Mouse (Mus musculus): ENCODE measurements at regions not wholly inside any gene's neighbourhood (a gene's known extent, or its start where the extent isn't known, plus 50 kb on each side); places are given as distances from the start of the nearest gene placed in this dataset.

DNA sequence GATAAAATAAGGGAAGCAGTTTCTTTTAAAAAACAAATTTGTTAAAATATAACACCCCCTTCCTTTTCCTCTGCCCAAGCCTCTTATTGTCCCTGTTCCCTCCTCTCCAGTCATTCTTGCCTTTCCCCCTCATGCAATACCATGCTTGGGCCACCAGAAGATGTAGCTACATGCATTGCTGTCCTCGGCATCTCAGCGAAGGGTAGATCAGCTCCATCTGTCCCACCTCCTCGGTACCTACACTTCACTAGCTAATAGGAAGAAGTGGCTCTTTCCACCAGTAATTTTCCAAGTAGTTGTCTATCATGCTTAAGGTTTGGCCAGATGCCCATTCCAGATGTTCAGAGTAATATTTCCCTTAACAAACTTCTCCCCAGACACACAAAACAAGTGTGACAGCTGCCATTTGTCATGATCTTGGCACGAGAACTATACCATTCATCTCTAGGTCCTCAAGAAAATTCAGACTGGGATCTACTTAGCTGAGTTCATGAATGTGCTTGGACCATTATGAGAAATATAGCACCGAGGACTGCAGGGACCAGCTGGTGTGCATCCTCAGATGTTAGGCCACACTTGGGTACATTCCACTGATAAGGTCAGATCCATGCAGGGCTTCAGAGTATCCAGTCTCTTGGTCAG lies 198.7 kb upstream of the Tnp1 start:
- no peak for DNase-seq (ENCODE audit: low spot score)

DNA sequence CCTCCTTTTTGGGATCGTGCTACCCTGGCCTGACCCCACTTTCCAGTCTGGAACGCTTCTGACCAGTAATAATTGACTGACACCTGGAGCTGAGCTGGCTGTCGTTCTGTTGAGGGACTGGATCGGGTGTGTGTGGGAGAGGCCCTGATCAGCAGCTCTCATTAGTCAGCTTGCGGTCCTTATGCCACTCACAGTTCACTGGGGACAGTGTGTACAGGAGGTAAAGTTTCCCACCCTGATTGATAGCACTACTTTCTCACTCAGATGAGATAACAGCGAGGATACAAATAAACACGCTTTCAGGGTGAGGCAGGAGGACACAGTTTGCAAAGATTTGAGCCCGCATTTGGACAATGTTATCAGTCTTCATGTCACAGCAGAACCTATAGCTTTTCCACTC lies 191.7 kb upstream of the Tnp1 start:
- no peak for DNase-seq (ENCODE audit: low spot score)

DNA sequence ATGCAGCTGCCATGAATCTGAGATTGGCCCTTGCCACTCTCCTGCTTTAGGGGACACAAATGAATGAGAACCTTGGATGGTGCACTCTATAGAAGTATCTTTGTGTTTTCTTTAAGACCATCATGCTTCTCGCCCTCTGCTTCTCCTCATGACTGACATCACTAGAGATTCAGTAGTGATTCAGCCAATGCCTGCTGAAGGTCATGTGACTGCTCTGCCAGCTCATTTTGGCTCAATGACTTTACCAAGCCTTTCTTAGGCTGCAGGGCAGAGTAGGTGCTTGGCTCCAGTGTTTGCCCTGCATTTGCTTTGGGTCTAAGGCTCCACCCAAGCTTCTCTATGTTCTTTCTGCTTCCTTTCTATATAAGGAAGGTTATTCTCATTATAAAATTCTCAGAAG lies 190.1 kb upstream of the Tnp1 start:
- DNase-seq (ENCODE audit: low spot score): no peak

DNA sequence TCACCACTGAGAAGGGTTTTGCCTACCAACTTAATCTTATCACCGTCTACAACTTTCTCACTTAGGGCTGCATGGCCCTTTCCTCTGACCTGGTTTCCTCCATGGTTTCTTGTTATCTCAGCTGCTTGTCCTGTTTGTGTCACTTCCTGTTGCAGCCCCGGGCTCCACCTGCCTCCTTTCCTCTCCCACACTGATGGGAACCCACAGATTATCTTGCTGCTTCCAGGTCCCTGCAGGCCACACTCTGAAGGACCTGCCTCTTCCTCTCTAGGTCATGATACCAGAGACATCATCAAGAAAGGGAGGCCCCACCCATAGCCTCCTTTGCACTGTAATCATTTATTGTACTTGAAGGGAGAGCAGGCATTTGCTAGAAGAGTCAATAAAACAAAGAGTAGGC lies 184.4 kb upstream of the Tnp1 start:
- no peak for DNase-seq (ENCODE audit: low spot score)

DNA sequence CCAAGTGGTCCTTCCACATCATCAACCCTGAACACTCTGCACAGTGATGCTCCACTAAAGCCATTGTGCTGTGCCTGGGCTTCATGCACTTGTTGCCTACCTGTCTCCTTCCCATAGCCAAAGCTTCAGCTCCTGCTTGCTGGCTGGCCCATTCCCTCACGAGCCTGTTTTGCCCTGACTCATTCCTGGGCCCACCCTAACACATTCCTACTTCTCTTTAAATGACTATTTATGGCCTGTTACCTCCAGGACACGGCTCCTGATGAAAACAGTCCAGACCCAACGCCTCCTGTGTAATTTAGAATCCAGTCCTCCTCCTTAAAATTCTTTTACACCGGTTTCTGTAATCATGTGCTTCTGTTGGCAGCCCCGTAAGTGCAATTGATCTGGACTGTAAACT lies 175.1 kb upstream of the Tnp1 start:
- no peak for DNase-seq (ENCODE audit: low spot score)

DNA sequence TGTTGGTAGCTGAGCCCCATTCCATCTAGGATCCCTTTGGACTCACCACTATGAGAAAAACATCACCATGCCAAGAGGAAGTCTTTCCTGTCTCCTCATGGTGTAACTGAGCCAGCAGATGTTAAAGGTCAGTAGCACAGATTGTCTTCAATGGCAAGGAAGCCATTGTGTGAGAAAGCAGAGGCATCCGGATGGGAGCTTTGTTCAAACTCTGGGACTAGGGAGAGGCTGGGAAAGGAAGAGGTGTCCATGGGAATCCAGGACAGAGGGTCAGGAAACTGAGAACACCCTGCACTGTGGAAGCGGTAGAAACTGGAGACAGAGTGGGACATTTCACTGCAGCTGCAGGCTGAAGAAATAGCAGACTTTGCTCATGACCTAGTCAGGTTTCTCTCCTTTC lies 173.1 kb upstream of the Tnp1 start:
- DNase-seq (ENCODE audit: low spot score): no peak

DNA sequence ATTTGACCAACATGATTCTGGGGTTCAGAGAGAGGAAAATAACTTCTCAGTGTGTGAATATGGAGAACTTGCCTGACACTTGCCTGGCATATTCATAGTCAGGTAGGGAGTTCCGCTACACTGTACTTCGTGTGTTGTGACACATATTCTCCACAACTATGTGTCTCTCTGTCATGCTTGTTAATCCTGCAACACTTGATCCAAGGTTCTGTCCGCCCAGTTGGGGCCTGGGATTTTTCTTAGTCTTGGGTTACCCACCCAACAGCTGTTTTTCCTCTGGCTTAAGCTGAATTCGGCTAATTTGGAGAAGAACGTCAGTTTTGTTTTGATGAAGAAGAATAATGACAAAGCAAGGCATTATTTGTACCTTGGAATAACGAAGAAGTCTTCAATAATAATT lies 168.8 kb upstream of the Tnp1 start:
- DNase-seq (ENCODE audit: low spot score): no peak

DNA sequence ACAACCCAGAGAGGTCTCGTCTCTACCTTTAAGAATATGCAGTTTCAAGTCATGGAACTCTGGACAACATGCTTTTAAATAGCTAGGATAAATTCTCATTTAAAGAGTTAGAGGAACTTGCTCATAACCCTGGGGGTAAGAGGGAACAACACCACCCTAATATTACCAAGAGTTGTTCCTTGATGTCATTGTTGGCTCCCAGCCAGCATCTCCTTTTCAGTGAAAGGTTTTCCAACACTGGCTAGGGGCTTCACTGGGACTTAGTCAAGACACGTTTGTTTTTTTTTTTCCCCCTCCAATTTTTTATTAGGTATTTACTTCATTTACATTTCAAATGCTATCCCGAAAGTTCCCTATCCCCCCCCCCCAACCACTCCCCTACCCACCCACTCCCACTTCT lies 163.1 kb upstream of the Tnp1 start:
- DNase-seq (ENCODE audit: low spot score): no peak

DNA sequence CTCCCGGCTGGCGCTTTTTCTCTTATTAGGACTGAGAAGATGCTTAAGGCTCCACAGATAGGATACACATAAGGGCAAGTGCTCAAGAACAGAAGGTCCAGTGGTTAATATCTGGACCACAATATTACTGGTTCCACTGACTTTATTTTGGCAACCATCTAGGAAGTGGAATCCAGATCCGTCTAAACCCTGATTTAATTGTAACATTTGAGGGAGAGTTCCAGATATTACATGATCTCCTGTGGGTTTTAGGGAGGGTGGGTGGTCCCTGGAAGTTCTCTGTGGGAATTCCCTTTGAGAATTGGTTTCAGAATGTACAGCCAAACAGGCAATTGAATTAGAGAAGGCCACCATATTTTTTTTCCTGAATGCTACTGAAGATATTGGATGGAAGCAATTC lies 161.4 kb upstream of the Tnp1 start:
- no peak for DNase-seq (ENCODE audit: low spot score)

DNA sequence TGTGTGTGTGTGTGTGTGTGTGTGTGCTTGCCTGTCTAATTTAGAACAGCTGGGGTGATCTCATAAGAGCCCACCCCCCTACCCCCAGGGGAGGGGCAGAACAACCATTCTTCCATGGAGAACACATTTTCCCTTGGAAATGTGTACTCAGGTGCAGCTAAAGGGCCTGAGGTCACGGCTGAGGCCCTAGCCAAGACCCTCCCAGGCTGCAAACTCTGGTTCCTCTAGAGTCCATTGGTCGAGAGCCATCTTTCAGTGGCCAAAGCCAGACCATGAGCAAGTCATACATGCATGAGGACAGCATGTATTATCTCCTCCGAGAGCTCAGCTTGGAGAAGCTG lies 154.9 kb upstream of the Tnp1 start:
- DNase-seq (ENCODE audit: low spot score): no peak

DNA sequence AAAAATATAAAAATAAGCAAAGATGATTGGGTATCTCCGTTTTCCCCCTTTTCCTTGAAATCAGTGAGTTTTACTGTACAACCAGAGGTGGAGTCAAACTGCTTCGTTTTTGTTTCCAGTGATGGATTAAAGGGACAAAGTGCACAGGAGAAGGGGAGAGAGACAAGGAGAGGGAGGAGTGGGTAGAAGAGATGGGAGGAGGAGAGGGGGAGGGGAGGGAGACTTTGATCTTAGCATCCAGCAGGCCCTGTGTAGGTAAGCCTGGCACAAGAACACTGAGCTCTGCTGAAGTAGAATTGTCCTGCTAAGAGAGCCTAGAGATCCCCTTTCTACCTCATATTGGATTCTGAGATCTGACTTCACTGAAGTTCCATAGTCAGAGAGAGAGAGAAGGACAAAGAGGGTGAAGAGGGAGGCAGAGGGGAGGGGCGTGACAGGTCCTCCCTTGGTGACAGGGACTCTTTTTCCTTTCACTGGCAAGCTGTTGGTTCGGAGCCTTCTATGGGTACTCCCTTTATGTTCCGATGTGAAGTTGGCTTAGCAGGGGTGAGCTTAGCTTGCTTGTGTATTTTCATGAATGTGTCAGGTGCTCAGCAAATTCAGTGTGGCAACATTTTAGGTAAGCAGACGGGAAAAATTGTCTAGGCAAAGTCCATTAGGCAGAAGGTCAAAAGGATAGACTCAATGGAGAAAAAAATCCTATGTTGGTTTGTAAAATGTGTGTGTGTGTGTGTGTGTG lies 154.4 kb upstream of the Tnp1 start:
- DNase-seq (ENCODE audit: low spot score): no peak

DNA sequence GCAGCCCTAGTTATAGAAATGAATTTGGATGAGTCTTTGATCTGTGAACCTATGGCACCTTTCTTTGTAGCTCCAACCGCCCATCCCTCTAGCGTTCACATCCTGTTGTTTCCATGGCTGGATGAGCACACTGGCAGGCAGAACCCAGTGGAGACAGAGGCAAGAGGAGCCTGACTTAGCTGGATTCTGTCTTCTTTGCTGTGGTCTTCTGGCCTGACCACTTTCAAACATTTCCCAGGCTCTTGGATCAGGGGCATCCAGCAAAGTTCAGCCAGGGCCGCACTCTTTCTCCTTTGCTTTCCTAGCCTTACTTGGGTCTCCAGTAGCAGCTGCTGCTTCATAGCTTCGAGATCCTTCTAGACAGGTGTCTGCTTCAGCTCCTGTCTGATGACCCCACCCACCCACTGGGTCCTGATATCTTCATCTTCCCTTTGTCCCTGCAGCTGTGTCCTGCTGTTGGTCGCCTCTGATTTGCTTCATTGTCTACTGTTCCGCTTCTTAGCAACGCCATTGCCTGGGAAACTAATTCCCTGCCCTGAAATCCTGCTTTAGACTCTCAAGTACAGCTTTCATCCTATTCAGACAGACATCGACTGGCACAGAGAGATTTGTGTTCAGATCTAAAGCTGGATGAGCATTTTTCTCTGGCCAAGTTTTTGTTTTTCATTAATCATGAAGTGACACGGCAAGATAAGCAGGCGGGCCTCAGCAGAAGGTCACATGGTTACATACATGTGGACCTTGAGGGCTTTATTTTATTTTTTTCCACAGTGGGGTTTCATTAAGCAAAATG lies 153.6 kb upstream of the Tnp1 start:
- DNase-seq (ENCODE audit: low spot score): no peak

DNA sequence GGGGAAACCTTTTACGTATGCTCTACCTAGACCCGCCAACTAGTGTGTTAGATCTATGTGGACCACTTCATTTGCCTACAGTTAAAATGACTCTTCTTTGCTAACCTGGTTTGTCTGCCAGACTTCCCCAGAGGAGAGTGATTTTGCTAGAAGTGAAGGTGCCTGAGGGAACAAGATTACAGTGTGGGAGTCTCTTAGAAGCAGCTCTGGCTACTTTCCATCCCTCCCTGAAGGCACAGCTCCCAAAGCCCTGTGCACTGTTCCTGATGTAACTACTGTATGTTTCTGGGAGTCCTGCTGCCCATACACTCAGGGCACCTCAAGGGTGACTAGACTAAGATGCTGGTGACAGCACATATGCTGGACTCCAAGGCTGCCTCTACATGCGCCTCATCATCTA lies 144.5 kb upstream of the Tnp1 start:
- DNase-seq (ENCODE audit: low spot score): no peak

DNA sequence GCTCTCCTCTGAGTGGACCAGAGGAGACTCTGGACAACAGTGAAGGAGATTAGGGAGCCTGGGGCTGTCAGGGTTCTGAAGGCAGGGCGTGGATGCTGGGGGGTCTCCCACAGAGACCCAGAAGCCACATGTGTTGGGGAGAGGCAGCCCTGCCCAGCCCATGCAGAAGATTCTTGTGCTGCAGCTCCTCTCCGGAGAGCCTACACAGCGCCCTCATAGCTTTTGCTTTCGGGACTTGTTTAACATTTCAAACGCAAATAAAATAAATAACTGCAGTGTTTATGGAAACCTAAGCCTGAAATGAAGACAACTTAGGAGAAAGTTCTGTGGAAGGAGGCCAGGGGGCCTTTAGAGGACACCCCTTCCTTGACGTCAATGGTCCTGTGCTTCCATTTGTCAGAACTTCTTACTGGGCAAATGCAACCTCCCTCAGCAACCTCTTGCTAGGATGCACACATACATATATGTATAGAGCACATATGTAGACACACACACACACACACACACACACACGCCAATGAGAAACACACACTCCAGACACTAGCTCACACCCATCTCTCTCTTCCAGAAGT lies 143.8 kb upstream of the Tnp1 start:
- no peak for DNase-seq (ENCODE audit: low spot score)

DNA sequence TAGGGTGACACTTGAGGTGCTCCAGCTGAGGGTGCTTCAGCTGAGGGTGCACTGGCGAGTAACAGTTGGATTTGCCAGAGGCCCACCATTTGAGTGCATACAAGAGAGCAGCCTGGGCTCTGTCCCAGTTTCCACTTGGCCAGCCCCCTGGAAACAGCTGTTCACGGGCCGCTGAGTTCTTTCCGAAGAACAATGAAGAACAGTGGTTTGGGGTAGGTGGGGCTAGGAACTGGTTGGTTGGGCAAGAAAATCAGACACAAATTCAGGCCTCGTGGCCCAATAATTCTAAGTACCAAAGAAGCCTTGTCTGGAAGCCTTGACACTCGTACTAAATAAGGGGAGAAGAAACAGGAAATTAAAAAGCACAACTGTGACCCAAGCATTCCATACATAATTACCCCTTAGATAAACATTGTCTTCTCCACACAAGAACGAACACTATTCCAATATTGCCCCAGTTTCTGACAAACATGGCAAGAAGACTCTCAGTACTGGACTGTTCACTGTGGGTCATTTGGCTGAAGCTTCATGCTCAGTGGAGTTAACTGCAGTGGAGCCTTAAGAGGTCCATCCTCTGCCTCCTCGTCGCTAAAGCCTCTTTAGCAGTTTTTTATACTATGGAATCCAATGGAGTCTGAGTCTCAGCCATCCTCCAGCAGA lies 137.9 kb upstream of the Tnp1 start:
- no peak for DNase-seq (ENCODE audit: low spot score)

DNA sequence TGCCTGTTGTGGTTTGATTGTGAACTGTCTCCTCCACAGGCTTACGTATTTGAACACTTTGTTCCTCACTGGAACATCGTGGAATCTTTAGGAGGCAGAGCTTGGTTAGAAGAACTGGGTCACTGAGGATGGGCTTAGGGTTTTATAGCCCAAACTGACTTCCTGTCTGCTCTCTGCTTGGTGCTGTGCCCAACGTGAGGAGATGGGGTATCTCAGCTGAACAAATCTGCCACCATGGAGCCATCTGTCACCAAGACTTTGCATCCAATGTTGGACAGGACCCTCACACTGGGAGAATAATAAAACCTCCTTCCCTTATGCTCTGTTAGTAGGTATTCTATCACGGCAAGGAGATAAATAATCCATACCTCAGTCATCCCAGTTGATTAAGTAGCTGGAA lies 134.2 kb upstream of the Tnp1 start:
- DNase-seq (ENCODE audit: low spot score): no peak

DNA sequence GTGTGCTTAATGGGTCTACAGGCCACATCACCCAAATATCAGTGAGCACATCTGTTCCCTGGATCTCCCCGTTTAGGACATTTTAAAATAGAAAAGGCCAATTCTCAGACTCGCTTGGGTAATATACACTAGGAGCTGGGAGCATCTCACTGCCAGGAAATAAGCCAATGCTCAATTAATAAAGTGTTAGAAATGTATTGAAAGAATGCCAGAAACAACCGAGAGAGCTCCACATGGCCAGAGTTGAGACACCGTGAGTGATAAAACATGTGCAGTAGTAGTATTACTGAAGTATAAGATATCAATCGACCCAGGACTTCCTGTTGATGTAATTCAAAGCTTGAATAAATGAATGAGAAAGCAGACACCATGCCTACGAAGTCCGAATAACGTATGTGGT lies 127.1 kb upstream of the Tnp1 start:
- DNase-seq (ENCODE audit: low spot score): no peak

DNA sequence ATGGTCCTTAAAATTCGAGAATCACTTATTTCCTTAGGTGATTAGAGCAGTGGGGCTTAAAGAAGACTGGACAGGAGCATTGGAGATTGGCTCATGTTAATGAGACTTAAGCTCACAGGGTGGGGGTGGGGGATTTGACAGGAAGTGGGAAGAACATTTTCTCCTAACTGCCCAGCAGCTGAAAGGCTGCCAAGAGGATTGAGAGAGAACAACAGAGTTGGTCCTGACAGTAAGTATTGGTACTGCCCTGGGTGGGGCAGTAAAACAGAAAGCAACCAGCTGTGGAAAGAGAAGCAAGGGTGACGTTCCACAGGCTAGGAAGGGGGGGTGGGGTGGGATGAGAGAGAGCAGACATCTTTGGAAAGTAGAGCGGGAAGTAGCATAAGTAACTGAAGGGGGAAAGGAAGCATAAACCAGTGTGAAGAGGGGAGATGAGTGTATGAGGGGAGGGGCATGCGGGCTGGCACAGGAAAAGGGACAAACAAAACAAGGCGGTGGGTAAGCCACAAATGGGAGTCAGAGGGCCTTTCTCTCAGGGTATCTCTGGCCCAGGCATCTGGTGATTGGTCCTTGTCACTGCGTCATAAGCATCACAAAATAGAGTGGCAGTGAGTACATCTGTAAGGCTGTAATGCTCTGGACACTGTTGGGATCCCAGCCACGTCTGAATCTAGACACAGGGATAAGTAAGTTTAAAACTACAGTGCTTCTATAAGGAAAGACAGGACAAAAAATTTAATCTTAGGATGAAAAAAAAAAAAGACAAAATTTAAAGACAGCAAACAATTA lies 125.0 kb upstream of the Tnp1 start:
- peak; percentile 18 for DNase-seq (ENCODE audit: low spot score)

DNA sequence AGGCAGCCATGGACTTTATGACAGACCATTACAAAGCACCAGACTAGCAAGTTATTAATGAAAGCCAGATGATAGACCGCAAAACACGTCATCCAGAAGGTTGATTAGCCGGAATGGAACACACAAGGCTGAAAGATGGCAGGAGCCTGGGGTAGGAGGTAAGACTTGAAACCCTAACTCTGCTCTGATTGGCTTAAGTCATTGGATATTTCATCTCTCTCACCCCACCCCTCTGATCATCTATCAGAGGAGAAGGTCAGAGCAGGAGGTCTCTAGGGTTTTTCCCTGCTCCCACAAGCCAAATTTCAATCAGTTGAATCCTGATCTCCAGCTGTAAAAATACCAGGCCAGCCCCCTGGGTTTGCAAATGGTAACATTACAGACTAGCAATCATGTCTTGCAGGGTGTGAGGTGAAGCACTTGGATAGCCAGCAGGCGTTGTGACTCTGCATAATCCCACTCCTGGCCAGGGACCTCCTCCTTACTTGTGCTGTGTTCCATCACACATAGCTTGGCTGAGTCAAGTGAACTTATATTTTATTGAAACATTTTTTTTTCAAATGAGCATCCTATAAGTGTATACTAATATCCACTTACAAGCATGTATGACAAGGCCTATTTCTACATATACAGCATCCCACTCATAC lies 114.6 kb upstream of the Tnp1 start:
- no peak for DNase-seq (ENCODE audit: low spot score)

DNA sequence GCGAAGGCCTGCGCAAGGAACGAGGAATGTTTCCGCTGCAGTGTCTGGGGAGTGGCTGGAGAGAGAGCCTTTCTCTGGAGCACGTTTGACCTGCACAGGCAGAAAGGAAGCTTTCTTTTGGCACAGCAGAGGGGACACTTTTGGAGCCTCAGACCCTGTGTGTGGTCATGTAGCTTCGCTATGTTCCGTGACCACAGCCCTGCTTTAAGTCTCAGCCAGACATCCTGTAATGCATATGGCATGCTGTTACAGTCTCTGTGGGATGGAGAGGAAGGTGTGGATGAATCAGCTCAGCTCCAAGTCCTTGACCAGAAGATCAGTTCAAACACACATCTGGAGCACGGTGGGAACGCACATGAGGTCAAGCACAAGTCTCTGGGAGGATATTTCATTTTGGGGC lies 107.3 kb upstream of the Tnp1 start:
- no peak for DNase-seq (ENCODE audit: low spot score)

DNA sequence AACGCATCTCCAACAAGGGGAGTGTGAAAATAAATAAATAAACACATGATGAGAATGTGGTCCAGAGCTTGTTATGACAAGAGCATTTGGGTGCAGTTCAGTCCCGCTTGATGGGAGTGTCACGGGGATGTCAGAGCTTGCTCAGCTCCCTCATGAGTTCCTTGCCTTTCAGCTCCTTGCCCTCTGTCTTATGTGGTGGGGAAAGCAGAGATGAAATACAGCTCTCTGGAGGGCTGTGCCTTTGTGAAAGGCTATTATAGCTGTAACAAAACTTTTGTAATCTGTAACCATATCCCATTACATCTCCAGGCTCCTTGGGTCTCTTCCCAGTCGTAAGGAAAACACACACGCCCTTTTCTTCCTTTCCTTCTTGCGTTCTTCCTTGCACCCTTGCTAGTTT lies 103.0 kb upstream of the Tnp1 start:
- DNase-seq (ENCODE audit: low spot score): no peak

All from MN1 (cell line).